ENCODE assay signal across 9 mouse cellular contexts in genomic region chr17:40933985-40934384, GRCm38 (mm10). TPM values are rescaled to one million over a fixed set of nuclear protein-coding genes. Genes with fewer than 3 reads are reported as not detected.
DNase-seq lines count a peak whose midpoint lies in the region; ATAC-seq and TF ChIP-seq lines count a peak whose summit lies in the region.
"Had no signal": no experiment of that assay in that cellular context is flagged by ENCODE, and none has a peak within 500 bp of the region (broad histone marks: within the 10 kb centered on the region; RNA-seq: fewer than 3 reads in every experiment).

No protein-coding gene starts in this region.

- no peak for TF ChIP-seq CTCF in cerebellum, adult 2 months (IDR thresholded peaks at IDR 0.05; ENCODE audit: borderline replicate concordance, insufficient read depth, low read depth, low read length)

- H3K9me3 ChIP-seq in hindbrain, embryonic 16.5 days (ENCODE audit: control insufficient read depth, low read length), result no peaks in the 10 kb centered on the region
- no peaks in the 10 kb centered on the region for H3K9me3 ChIP-seq in midbrain, embryonic 12.5 days

- TF ChIP-seq POLR2A in cerebellum, adult 2 months (IDR thresholded peaks at IDR 0.05; ENCODE audit: borderline replicate concordance, insufficient read depth, low read length), result no peak

- peak; percentile 43 for ATAC-seq in hindbrain, embryonic 16.5 days
- ATAC-seq in midbrain, embryonic 12.5 days (ENCODE audit: low FRiP score, low read depth), result peak; percentile 59

- H3K36me3 ChIP-seq in hindbrain, embryonic 16.5 days (ENCODE audit: control insufficient read depth, insufficient read depth, low read length), result no peaks in the 10 kb centered on the region; the same call in 1 of the 2 replicates
- peaks cover 4% of the 10 kb centered on the region; the same call in 1 of the 2 replicates for H3K36me3 ChIP-seq in midbrain, embryonic 12.5 days

- peak overlapping the region; percentile 87 for H3K4me3 ChIP-seq in cerebellum, adult 2 months (replicated peaks; ENCODE audit: insufficient read depth, low read depth, low read length)
- H3K4me3 ChIP-seq in hindbrain, embryonic 16.5 days (ENCODE audit: low read length), result peak overlapping the region; percentile 54
- H3K4me3 ChIP-seq in midbrain, embryonic 12.5 days, result peak overlapping the region; percentile 70

- 1% methylated on average over 14 of the region's 14 CpGs for WGBS in cerebellum, adult 2 months
- WGBS in hindbrain, embryonic 16.5 days, result under 1% methylated on average over 14 of the region's 14 CpGs
- 1% methylated on average over 14 of the region's 14 CpGs for WGBS in midbrain, embryonic 12.5 days

- no peaks in the 10 kb centered on the region for H3K27me3 ChIP-seq in cerebellum, adult 2 months (ENCODE audit: control insufficient read depth, insufficient read depth, low read length)
- no peaks in the 10 kb centered on the region for H3K27me3 ChIP-seq in hindbrain, embryonic 16.5 days (replicated peaks; ENCODE audit: control insufficient read depth, insufficient read depth, low read length)
- no peaks in the 10 kb centered on the region for H3K27me3 ChIP-seq in midbrain, embryonic 12.5 days

- H3K4me2 ChIP-seq in hindbrain, embryonic 16.5 days (ENCODE audit: low read length), result peak overlapping the region; percentile 90
- H3K4me2 ChIP-seq in midbrain, embryonic 12.5 days (replicated peaks), result peak overlapping the region; percentile 70

- H3K9ac ChIP-seq in hindbrain, embryonic 16.5 days (ENCODE audit: low read depth, low read length), result peak overlapping the region; percentile 56
- H3K9ac ChIP-seq in midbrain, embryonic 12.5 days (replicated peaks), result peak overlapping the region; percentile 50

- H3K27ac ChIP-seq in cerebellum, adult 2 months (ENCODE audit: insufficient read depth, low read length), result no peak overlapping the region
- no peak overlapping the region for H3K27ac ChIP-seq in hindbrain, embryonic 16.5 days (ENCODE audit: low read depth, low read length)
- H3K27ac ChIP-seq in midbrain, embryonic 12.5 days (replicated peaks), result no peak overlapping the region

- DNase-seq in cerebellum, adult 2 months, result no peak
- no peak for DNase-seq in cerebellum, postnatal 14 days
- DNase-seq in urinary bladder, postnatal 25 days (ENCODE audit: low spot score), result peak; percentile 5
- DNase-seq in urinary bladder, postnatal 14 days (ENCODE audit: low spot score), result no peak
- no peak for DNase-seq in ovary, adult 18-20 months (ENCODE audit: low spot score)
- no peak for DNase-seq in gastrocnemius, adult 8-10 months (ENCODE audit: low spot score in 2 of 2)

- no peaks in the 10 kb centered on the region for H3K4me1 ChIP-seq in cerebellum, adult 2 months (ENCODE audit: control insufficient read depth, insufficient read depth, low read length)
- peaks cover 11% of the 10 kb centered on the region for H3K4me1 ChIP-seq in hindbrain, embryonic 16.5 days (ENCODE audit: control insufficient read depth, insufficient read depth, low read depth, low read length)
- H3K4me1 ChIP-seq in midbrain, embryonic 12.5 days, result peaks cover 7% of the 10 kb centered on the region

RNA-seq across cellular contexts. Expression of gene Mut, which starts 0.5 kb away (rescaled TPM):
- 24.2 and 26.8 TPM in 2 replicates for polyA plus RNA-seq in cerebellum, adult 2 months (2012; rRNA removed)
- 24.3 and 26.2 TPM in 2 replicates for polyA plus RNA-seq in hindbrain, embryonic 16.5 days (2015; fragmentation: Nextera tagmentation; extraction: Ambion mirVana)
- polyA plus RNA-seq in midbrain, embryonic 12.5 days (2016; fragmentation: Nextera tagmentation; extraction: Ambion mirVana), result 25.4 and 27.1 TPM in 2 replicates
- total RNA-seq in gastrocnemius, adult 8-10 months (2022), result 10 to 100 TPM; 69.5 to 85.6 (median 75.1) TPM

RNA-seq across cellular contexts. Expression of gene Cenpq, which starts 0.9 kb away (rescaled TPM):
- 4.7 and 4.8 TPM in 2 replicates for polyA plus RNA-seq in cerebellum, adult 2 months (2012; rRNA removed)
- polyA plus RNA-seq in hindbrain, embryonic 16.5 days (2015; fragmentation: Nextera tagmentation; extraction: Ambion mirVana), result 10.9 and 12.1 TPM in 2 replicates
- 28.6 and 28.8 TPM in 2 replicates for polyA plus RNA-seq in midbrain, embryonic 12.5 days (2016; fragmentation: Nextera tagmentation; extraction: Ambion mirVana)
- total RNA-seq in gastrocnemius, adult 8-10 months (2022), result 1 to 10 TPM; 2.1 to 4.3 (median 3.2) TPM

RNA-seq across cellular contexts. Expression of gene Glyatl3, which starts 19.8 kb away (rescaled TPM):
- polyA plus RNA-seq in cerebellum, adult 2 months (2012; rRNA removed), result not detected in 2 replicates
- not detected in 2 replicates for polyA plus RNA-seq in hindbrain, embryonic 16.5 days (2015; fragmentation: Nextera tagmentation; extraction: Ambion mirVana)
- polyA plus RNA-seq in midbrain, embryonic 12.5 days (2016; fragmentation: Nextera tagmentation; extraction: Ambion mirVana), result not detected in 2 replicates
- not detected for total RNA-seq in gastrocnemius, adult 8-10 months (2022)
- total RNA-seq: layer of hippocampus, postnatal 10 days had no signal

RNA-seq across cellular contexts. Expression of gene 9130008F23Rik, which starts 53.6 kb away (rescaled TPM):
- polyA plus RNA-seq in cerebellum, adult 2 months (2012; rRNA removed), result 0.21 and 0.27 TPM in 2 replicates
- 0.99 and 1.2 TPM in 2 replicates for polyA plus RNA-seq in hindbrain, embryonic 16.5 days (2015; fragmentation: Nextera tagmentation; extraction: Ambion mirVana)
- 0.63 and 1.1 TPM in 2 replicates for polyA plus RNA-seq in midbrain, embryonic 12.5 days (2016; fragmentation: Nextera tagmentation; extraction: Ambion mirVana)
- total RNA-seq in gastrocnemius, adult 8-10 months (2022), result under 1 TPM; 0.22 to 0.58 (median 0.28) TPM
